ENCODE assay signal across 28 mouse cellular contexts in the genomic region with DNA sequence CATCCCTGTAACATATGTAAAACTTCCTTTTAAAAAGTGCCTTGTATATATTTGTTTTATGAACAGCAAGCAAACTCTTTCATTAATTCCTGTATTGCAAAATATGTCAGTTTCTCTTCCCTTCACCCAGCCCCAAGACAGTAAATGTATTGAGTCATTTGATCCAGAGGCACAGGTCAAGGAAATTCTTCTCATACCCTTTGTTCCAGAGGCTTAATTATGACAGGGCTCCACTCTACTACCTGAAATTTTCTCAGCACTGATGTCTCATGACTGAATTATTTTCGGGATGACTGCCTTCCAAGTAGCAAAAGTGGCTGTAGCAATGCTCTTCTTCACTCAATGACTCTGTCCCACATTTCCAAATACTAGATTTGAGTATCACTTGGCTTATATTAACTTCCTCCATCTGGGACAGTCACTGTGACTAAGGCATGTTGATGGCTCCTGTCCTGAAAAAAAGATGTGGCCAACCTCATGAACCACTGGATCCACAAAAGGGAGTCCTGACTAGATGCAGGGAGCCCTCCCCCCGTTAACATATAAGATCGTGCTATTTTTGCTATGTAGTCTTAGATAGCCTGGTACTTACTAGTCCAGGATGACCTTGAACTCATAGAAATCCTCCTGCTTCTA.
DNase-seq lines count a peak whose midpoint lies in the region; ATAC-seq and TF ChIP-seq lines count a peak whose summit lies in the region.
"Had no signal": no experiment of that assay in that cellular context is flagged by ENCODE, and none has a peak within 500 bp of the region (broad histone marks: within the 10 kb centered on the region; RNA-seq: fewer than 3 reads in every experiment).

No protein-coding gene starts in this region.

- peak; percentile 64 for DNase-seq in 3T3-L1 (ENCODE audit: low read depth, low spot score)
- no peak for DNase-seq in spleen, postnatal 14 days (ENCODE audit: low spot score in 2 of 2)
- DNase-seq in T-cell, adult 2 months (ENCODE audit: low spot score), result no peak
- DNase-seq in heart, adult 11 months, result no peak
- DNase-seq: adrenal gland, postnatal 25 days; cerebellum, adult 9-10 months; gastrocnemius, postnatal 10 days; heart, postnatal 36 days; kidney, adult 8-10 months; kidney, postnatal 10 days; layer of hippocampus, adult 9-11 months; lung, postnatal 10 days; thymus, postnatal 4 days had no signal

- ATAC-seq in megakaryocyte, adult 5-6 weeks (ENCODE audit: poor library complexity, severe bottlenecking), result peak; percentile 73
- ATAC-seq: CD4-positive, CD25-positive, alpha-beta regulatory T cell, adult 4 months; forebrain, embryonic 16.5 days; intestine, embryonic 16.5 days; midbrain, embryonic 16.5 days had no signal

- no peak overlapping the region for H3ac ChIP-seq in C2C12 (ENCODE audit: control insufficient read depth, insufficient read length, low read depth)

- H3K79me2 ChIP-seq in C2C12 (ENCODE audit: control insufficient read depth, insufficient read depth), result no peaks in the 10 kb centered on the region

- H3K36me3 ChIP-seq in C2C12 (ENCODE audit: control insufficient read depth, insufficient read depth), result no peaks in the 10 kb centered on the region
- H3K36me3 ChIP-seq: embryonic facial prominence, embryonic 13.5 days; forebrain, embryonic 10.5 days; heart, embryonic 10.5 days; heart, embryonic 15.5 days; hindbrain, embryonic 12.5 days; limb, embryonic 12.5 days; neural tube, embryonic 12.5 days had no signal

- H3K27ac ChIP-seq in bone marrow macrophage, adult 2 months (ENCODE audit: insufficient read depth, low read depth, low read length), result peak overlapping the region; percentile 91
- H3K27ac ChIP-seq: embryonic facial prominence, embryonic 13.5 days; forebrain, embryonic 10.5 days; heart, embryonic 10.5 days; heart, embryonic 15.5 days; hindbrain, embryonic 12.5 days; limb, embryonic 12.5 days; neural tube, embryonic 12.5 days had no signal

- no peak overlapping the region for H3K4me3 ChIP-seq in C2C12 (ENCODE audit: insufficient read depth, poor library complexity, severe bottlenecking)
- no peak overlapping the region for H3K4me3 ChIP-seq in bone marrow macrophage, adult 2 months (ENCODE audit: insufficient read depth, low read length)
- H3K4me3 ChIP-seq: embryonic facial prominence, embryonic 13.5 days; forebrain, embryonic 10.5 days; heart, embryonic 10.5 days; heart, embryonic 15.5 days; hindbrain, embryonic 12.5 days; limb, embryonic 12.5 days; myocyte; neural tube, embryonic 12.5 days had no signal

- no peak for TF ChIP-seq POLR2A in bone marrow macrophage, adult 2 months (IDR thresholded peaks at IDR 0.05; ENCODE audit: borderline replicate concordance, low read depth, low read length)

- peaks cover 61% of the 10 kb centered on the region for H3K4me1 ChIP-seq in bone marrow macrophage, adult 2 months (ENCODE audit: control insufficient read depth, insufficient read depth, low read length)
- H3K4me1 ChIP-seq: forebrain, embryonic 10.5 days; heart, embryonic 10.5 days; hindbrain, embryonic 12.5 days; neural tube, embryonic 12.5 days had no signal

- TF ChIP-seq CTCF in C2C12 (IDR thresholded peaks at IDR 0.05; ENCODE audit: control insufficient read depth, insufficient read depth, insufficient read length), result no peak
- no peak for TF ChIP-seq CTCF in bone marrow macrophage, adult 2 months (IDR thresholded peaks at IDR 0.05; ENCODE audit: low read depth, low read length)

- H3K27me3 ChIP-seq in C2C12 (ENCODE audit: control insufficient read depth, insufficient read depth, insufficient read length), result no peaks in the 10 kb centered on the region
- H3K27me3 ChIP-seq: embryonic facial prominence, embryonic 13.5 days; heart, embryonic 15.5 days; hindbrain, embryonic 12.5 days; neural tube, embryonic 12.5 days had no signal

- no peaks in the 10 kb centered on the region for H3K79me3 ChIP-seq in C2C12 (ENCODE audit: low read depth)

TF ChIP-seq in C2C12, 6 proteins besides CTCF, POLR2A, EP300 and RAD21:
- TF ChIP-seq USF1 (IDR thresholded peaks at IDR 0.05; ENCODE audit: low read depth) (no peak), FOSL1 (IDR thresholded peaks at IDR 0.05; ENCODE audit: insufficient read depth, low read length, poor library complexity, severe bottlenecking) (no peak), MAX (IDR thresholded peaks at IDR 0.05) (no peak), MYOD1 (IDR thresholded peaks at IDR 0.05; ENCODE audit: control insufficient read depth, insufficient read length, low read depth) (no peak), CEBPB (IDR thresholded peaks at IDR 0.05; ENCODE audit: low read depth) (peak; percentile 20)
